Mouse (Mus musculus): ENCODE data around the gene Fam189a1. TPM values are rescaled to one million over a fixed set of nuclear protein-coding genes. Genes with fewer than 3 reads are reported as not detected.

Gene Fam189a1
- total and polyA plus RNA-seq, 3 experiments = not detected

GRCm38 (mm10) chr7:65065457-65065856 lies 90.9 kb downstream of the Fam189a1 start:
- H3K9me3 ChIP-seq (replicated peaks; ENCODE audit: insufficient read depth, low read length) = no peaks in the 10 kb centered on the region
- no peaks in the 10 kb centered on the region for H3K4me1 ChIP-seq (ENCODE audit: control insufficient read depth in 1 of 2, insufficient read depth in 2 of 2, low read length in 2 of 2)
- no peak for DNase-seq (ENCODE audit: low read depth, low spot score)
- no peaks in the 10 kb centered on the region for H3K27me3 ChIP-seq (ENCODE audit: control insufficient read depth in 1 of 2, insufficient read depth in 2 of 2, low read length in 2 of 2)
- no peaks in the 10 kb centered on the region for H3K36me3 ChIP-seq (ENCODE audit: control insufficient read depth in 1 of 2, insufficient read depth in 2 of 2, low read length in 2 of 2)
- H3K27ac ChIP-seq (ENCODE audit: control insufficient read depth, low read depth, low read length) = no peak overlapping the region
- no peak overlapping the region for H3K4me3 ChIP-seq (ENCODE audit: control insufficient read depth in 1 of 2, insufficient read depth in 1 of 2, low read depth in 2 of 2, low read length in 2 of 2)
- H3K79me2 ChIP-seq (ENCODE audit: control insufficient read depth, insufficient read depth, low read length, poor library complexity) = no peaks in the 10 kb centered on the region
- no peak for TF ChIP-seq RCOR1 (IDR thresholded peaks at IDR 0.05; ENCODE audit: low read depth, low read length)
- TF ChIP-seq POLR2AphosphoS2 (IDR thresholded peaks at IDR 0.05; ENCODE audit: low read length) = no peak
- no peak for TF ChIP-seq MXI1 (IDR thresholded peaks at IDR 0.05; ENCODE audit: low read depth, low read length)
- TF ChIP-seq RAD21 (IDR thresholded peaks at IDR 0.05; ENCODE audit: low read depth, low read length) = no peak
- TF ChIP-seq USF1 (IDR thresholded peaks at IDR 0.05; ENCODE audit: low read depth, low read length) = no peak
- no peak for TF ChIP-seq GATA1 (IDR thresholded peaks at IDR 0.05; ENCODE audit: low read depth, low read length)
- TF ChIP-seq BHLHE40 (IDR thresholded peaks at IDR 0.05; ENCODE audit: borderline replicate concordance, low read depth, low read length) = no peak
- no peak for TF ChIP-seq SIN3A (IDR thresholded peaks at IDR 0.05; ENCODE audit: low read length)
- TF ChIP-seq ZKSCAN1 (IDR thresholded peaks at IDR 0.05; ENCODE audit: low read depth, low read length) = no peak
- no peak for TF ChIP-seq CTCF (IDR thresholded peaks at IDR 0.05 in 2 of 3, conservative IDR thresholded peaks at IDR 0.05 in 1 of 3; ENCODE audit: control insufficient read depth in 1 of 3, insufficient read depth in 1 of 3, low read depth in 2 of 3, low read length in 3 of 3, poor library complexity in 1 of 3, severe bottlenecking in 1 of 3)
- no peak for TF ChIP-seq HCFC1 (IDR thresholded peaks at IDR 0.05; ENCODE audit: low read depth, low read length)
- no peak for TF ChIP-seq POLR2A (IDR thresholded peaks at IDR 0.05; ENCODE audit: control insufficient read depth in 1 of 2, insufficient read depth in 1 of 2, low read depth in 1 of 2, low read length in 2 of 2, poor library complexity in 1 of 2)
- no peak for TF ChIP-seq MYC (IDR thresholded peaks at IDR 0.05; ENCODE audit: low read depth, low read length)
- TF ChIP-seq NRF1 (IDR thresholded peaks at IDR 0.05; ENCODE audit: insufficient read depth, low read depth, low read length, poor library complexity, severe bottlenecking) = no peak
- no peak for TF ChIP-seq UBTF (IDR thresholded peaks at IDR 0.05; ENCODE audit: borderline replicate concordance, insufficient read depth, low read depth, low read length)
- TF ChIP-seq MAZ (IDR thresholded peaks at IDR 0.05; ENCODE audit: low read depth, low read length) = no peak
- TF ChIP-seq TAL1 (IDR thresholded peaks at IDR 0.05; ENCODE audit: low read length) = no peak
- no peak for TF ChIP-seq CHD1 (IDR thresholded peaks at IDR 0.05; ENCODE audit: low read depth, low read length)
- no peak for TF ChIP-seq KAT2A (conservative IDR thresholded peaks at IDR 0.05; ENCODE audit: low read depth, low read length)
- H3K9ac ChIP-seq (ENCODE audit: control insufficient read depth, low read depth, low read length, poor library complexity, severe bottlenecking) = no peak overlapping the region

- Histone ChIP-seq H3K4me3 (ENCODE audit: control insufficient read depth in 1 of 2, insufficient read depth in 1 of 2, low read depth in 2 of 2, low read length in 2 of 2) (no peak overlapping the region), H3K9me3 (replicated peaks; ENCODE audit: insufficient read depth, low read length) (no peaks in the 10 kb centered on the region), H3K9ac (ENCODE audit: control insufficient read depth, low read depth, low read length, poor library complexity, severe bottlenecking) (no peak overlapping the region), H3K27ac (ENCODE audit: control insufficient read depth, low read depth, low read length) (no peak overlapping the region), H3K4me1 (ENCODE audit: control insufficient read depth in 1 of 2, insufficient read depth in 2 of 2, low read length in 2 of 2) (no peaks in the 10 kb centered on the region), H3K36me3 (ENCODE audit: control insufficient read depth in 1 of 2, insufficient read depth in 2 of 2, low read length in 2 of 2) (no peaks in the 10 kb centered on the region), H3K27me3 (ENCODE audit: control insufficient read depth in 1 of 2, insufficient read depth in 2 of 2, low read length in 2 of 2) (no peaks in the 10 kb centered on the region), H3K79me2 (ENCODE audit: control insufficient read depth, insufficient read depth, low read length, poor library complexity) (no peaks in the 10 kb centered on the region)
- no peak for DNase-seq (ENCODE audit: low read depth, low spot score)
- TF ChIP-seq RCOR1 (IDR thresholded peaks at IDR 0.05; ENCODE audit: low read depth, low read length) (no peak), SMC3 (IDR thresholded peaks at IDR 0.05; ENCODE audit: low read depth, low read length) (no peak), JUND (IDR thresholded peaks at IDR 0.05; ENCODE audit: low read depth, low read length) (no peak), CHD1 (IDR thresholded peaks at IDR 0.05; ENCODE audit: low read depth, low read length) (no peak), ETS1 (IDR thresholded peaks at IDR 0.05; ENCODE audit: low read depth, low read length) (no peak), ZMIZ1 (IDR thresholded peaks at IDR 0.05; ENCODE audit: low read depth, low read length) (no peak), MAX (IDR thresholded peaks at IDR 0.05; ENCODE audit: low read length) (no peak), SIN3A (IDR thresholded peaks at IDR 0.05; ENCODE audit: low read length) (no peak), POLR2AphosphoS2 (IDR thresholded peaks at IDR 0.05; ENCODE audit: low read length) (no peak), ZNF384 (IDR thresholded peaks at IDR 0.05; ENCODE audit: low read depth, low read length) (no peak), RAD21 (IDR thresholded peaks at IDR 0.05; ENCODE audit: low read depth, low read length) (no peak), MYC (IDR thresholded peaks at IDR 0.05; ENCODE audit: low read depth, low read length) (no peak), USF1 (IDR thresholded peaks at IDR 0.05; ENCODE audit: low read depth, low read length) (no peak), ZKSCAN1 (IDR thresholded peaks at IDR 0.05; ENCODE audit: low read depth, low read length) (no peak)
These were observed 91.7 kb downstream of the Fam189a1 start for GRCm38 (mm10) chr7:65064638-65065037.
